Mouse (Mus musculus) intestine, embryonic 15.5 days (tissue): ENCODE measurements at regions not wholly inside any gene's neighbourhood (a gene's known extent, or its start where the extent isn't known, plus 50 kb on each side); places are given as distances from the start of the nearest gene placed in this dataset.

Experiments
- ATAC-seq: fragments of 200-750 bp; cut with Nextera tagmentation; 2 replicates; pipeline ENCODE4 v1.8.0; 2017; ENCODE audit warnings: moderate TSS enrichment, moderate library complexity
- H3K27ac ChIP-seq: fragments of 300-500 bp; sonication (generic); 2 replicates; pipeline ENCODE4 v1.5.1; 2015; ENCODE audit warnings: mild to moderate bottlenecking, inconsistent platforms
- H3K27me3 ChIP-seq: fragments of 300-500 bp; sonication (generic); replicated peaks from 2 replicates; pipeline ENCODE4 v1.6.1; 2015; ENCODE audit warnings: inconsistent platforms
- H3K36me3 ChIP-seq: fragments of 300-500 bp; sonication (generic); 2 replicates; pipeline ENCODE4 v1.6.1; 2015; ENCODE audit warnings: inconsistent platforms
- H3K4me1 ChIP-seq: fragments of 300-500 bp; sonication (generic); replicated peaks from 2 replicates; pipeline ENCODE4 v1.6.1; 2015; ENCODE audit warnings: inconsistent platforms
- H3K4me2 ChIP-seq: fragments of 300-500 bp; sonication (generic); replicated peaks from 2 replicates; pipeline ENCODE4 v1.6.1; 2015; ENCODE audit warnings: mild to moderate bottlenecking, inconsistent platforms
- H3K4me3 ChIP-seq: fragments of 300-500 bp; sonication (generic); replicated peaks from 2 replicates; pipeline ENCODE4 v1.5.1; 2015; ENCODE audit warnings: inconsistent platforms
- H3K9ac ChIP-seq: fragments of 300-500 bp; sonication (generic); 2 replicates; pipeline ENCODE4 v1.6.1; 2015; ENCODE audit warnings: inconsistent platforms
- H3K9me3 ChIP-seq: fragments of 300-500 bp; sonication (generic); 2 replicates; pipeline ENCODE4 v1.6.1; 2016; ENCODE audit warnings: inconsistent platforms
- WGBS: fragments of 180-500 bp; shearing (Covaris S2); methylation state at CpG from one replicate; pipeline ENCODE4 v1.1.7; 2015; 5-methylcytosine and 5-hydroxymethylcytosine counted together

GRCm38 (mm10) chrX:14592793-14593192 lies 381.8 kb downstream of the H2al1n start:
- H3K36me3 ChIP-seq = no peaks in the 10 kb centered on the region
- no peak overlapping the region for H3K4me2 ChIP-seq
- ATAC-seq = no peak
- H3K9ac ChIP-seq = no peak overlapping the region
- no peak overlapping the region for H3K4me3 ChIP-seq
- no peaks in the 10 kb centered on the region for H3K27me3 ChIP-seq
- no peaks in the 10 kb centered on the region for H3K9me3 ChIP-seq
- H3K4me1 ChIP-seq = no peaks in the 10 kb centered on the region
- H3K27ac ChIP-seq = no peak overlapping the region
- 70% methylated on average over 1 of the region's 1 CpGs for WGBS

GRCm38 (mm10) chrX:14596799-14597198 lies 385.9 kb downstream of the H2al1n start:
- H3K4me2 ChIP-seq = no peak overlapping the region
- H3K27ac ChIP-seq = no peak overlapping the region
- ATAC-seq = no peak

DNA sequence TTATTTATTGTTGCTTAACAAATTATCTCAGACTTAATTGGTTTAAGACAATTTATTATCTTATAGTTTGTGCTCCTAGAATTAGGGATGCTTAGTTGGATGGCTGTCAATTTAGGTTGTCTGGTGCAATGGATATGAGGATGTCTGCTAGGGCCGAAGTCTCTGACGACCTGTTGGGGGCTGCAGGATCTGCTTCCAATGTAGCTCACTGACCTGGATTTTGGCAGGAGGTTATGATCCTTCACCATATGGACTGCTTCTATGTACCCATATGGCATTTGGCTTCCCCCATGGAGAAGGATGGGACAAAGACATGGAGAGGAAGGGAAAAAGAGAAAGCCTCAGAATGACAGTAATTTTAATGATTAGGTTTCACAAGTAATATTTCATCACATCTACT lies 391.0 kb downstream of the H2al1n start:
- H3K4me1 ChIP-seq = no peaks in the 10 kb centered on the region
- H3K4me2 ChIP-seq = no peak overlapping the region
- H3K9me3 ChIP-seq = no peaks in the 10 kb centered on the region
- no peak for ATAC-seq
- no peak overlapping the region for H3K4me3 ChIP-seq
- no peaks in the 10 kb centered on the region for H3K27me3 ChIP-seq
- H3K9ac ChIP-seq = no peak overlapping the region
- no peaks in the 10 kb centered on the region for H3K36me3 ChIP-seq
- H3K27ac ChIP-seq = no peak overlapping the region
- WGBS = 88% methylated on average over 2 of the region's 2 CpGs

More at GRCm38 (mm10) chrX:14596799-14597198, 385.9 kb downstream of the H2al1n start:
- H3K4me3 ChIP-seq = no peak overlapping the region
- no peaks in the 10 kb centered on the region for H3K9me3 ChIP-seq
- H3K36me3 ChIP-seq = no peaks in the 10 kb centered on the region
- no peaks in the 10 kb centered on the region for H3K27me3 ChIP-seq
- no peak overlapping the region for H3K9ac ChIP-seq
- no peaks in the 10 kb centered on the region for H3K4me1 ChIP-seq

GRCm38 (mm10) chrX:14609196-14609595 lies 398.2 kb downstream of the H2al1n start:
- Histone ChIP-seq H3K27ac (no peak overlapping the region), H3K9me3 (no peaks in the 10 kb centered on the region), H3K4me3 (no peak overlapping the region), H3K4me1 (no peaks in the 10 kb centered on the region), H3K9ac (no peak overlapping the region), H3K27me3 (no peaks in the 10 kb centered on the region), H3K4me2 (no peak overlapping the region), H3K36me3 (no peaks in the 10 kb centered on the region)
- no peak for ATAC-seq
- 87% methylated on average over 1 of the region's 1 CpGs for WGBS

DNA sequence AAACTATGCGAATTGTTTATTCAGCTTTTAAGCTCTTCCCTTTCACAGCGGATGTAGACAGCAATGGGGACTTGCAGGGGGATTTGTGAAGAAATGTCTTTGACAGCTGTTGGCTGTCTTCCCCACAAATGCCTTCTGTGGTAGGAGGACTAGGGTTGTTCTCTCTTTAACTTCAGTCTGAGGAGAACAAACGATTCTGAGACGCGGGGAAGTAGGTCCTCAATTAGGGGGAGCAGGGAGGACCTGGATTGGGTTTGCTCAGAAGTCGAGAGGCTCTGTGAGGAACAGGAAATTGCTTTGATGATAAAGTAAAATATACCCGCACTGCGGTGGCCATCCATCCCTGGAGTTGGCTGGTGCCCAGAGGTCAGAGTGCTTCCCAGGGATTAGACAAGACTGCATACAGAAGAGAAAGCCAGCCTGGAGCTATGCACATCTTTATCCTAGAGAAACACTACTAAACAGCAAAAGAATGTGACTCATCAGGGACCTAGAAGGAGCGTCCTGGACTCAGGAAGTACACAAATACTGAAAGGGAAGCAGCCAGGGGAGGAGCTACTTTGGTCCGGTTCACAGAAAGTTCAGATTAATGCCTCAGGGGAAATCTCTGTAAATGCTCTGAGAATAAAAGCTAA lies 417.4 kb downstream of the H2al1n start:
- ATAC-seq = peak; percentile 81
- 30% methylated on average over 10 of the region's 10 CpGs for WGBS

GRCm38 (mm10) chrX:14639378-14639777 lies 428.4 kb downstream of the H2al1n start:
- Histone ChIP-seq H3K9me3 (no peaks in the 10 kb centered on the region), H3K4me1 (no peaks in the 10 kb centered on the region), H3K9ac (no peak overlapping the region), H3K27ac (no peak overlapping the region), H3K4me2 (no peak overlapping the region), H3K4me3 (no peak overlapping the region), H3K36me3 (no peaks in the 10 kb centered on the region), H3K27me3 (no peaks in the 10 kb centered on the region)
- ATAC-seq = no peak
- WGBS = 94% methylated on average over 3 of the region's 3 CpGs

More for the DNA sequence above, 417.4 kb downstream of the H2al1n start:
- Histone ChIP-seq H3K4me2 (no peak overlapping the region), H3K9me3 (no peaks in the 10 kb centered on the region), H3K4me1 (no peaks in the 10 kb centered on the region), H3K9ac (no peak overlapping the region), H3K4me3 (no peak overlapping the region), H3K27ac (peak overlapping the region; percentile 32; the same call in 1 of the 2 replicates), H3K36me3 (no peaks in the 10 kb centered on the region), H3K27me3 (no peaks in the 10 kb centered on the region)

- no peaks in the 10 kb centered on the region for H3K36me3 ChIP-seq
- H3K4me3 ChIP-seq = no peak overlapping the region
- no peak overlapping the region for H3K4me2 ChIP-seq
- no peaks in the 10 kb centered on the region for H3K9me3 ChIP-seq
- WGBS = 68% methylated on average over 3 of the region's 3 CpGs
- H3K27me3 ChIP-seq = no peaks in the 10 kb centered on the region
- H3K9ac ChIP-seq = no peak overlapping the region
- no peak for ATAC-seq
- no peaks in the 10 kb centered on the region for H3K4me1 ChIP-seq
- H3K27ac ChIP-seq = no peak overlapping the region
These were observed 453.9 kb downstream of the H2al1n start for GRCm38 (mm10) chrX:14664852-14665251.

DNA sequence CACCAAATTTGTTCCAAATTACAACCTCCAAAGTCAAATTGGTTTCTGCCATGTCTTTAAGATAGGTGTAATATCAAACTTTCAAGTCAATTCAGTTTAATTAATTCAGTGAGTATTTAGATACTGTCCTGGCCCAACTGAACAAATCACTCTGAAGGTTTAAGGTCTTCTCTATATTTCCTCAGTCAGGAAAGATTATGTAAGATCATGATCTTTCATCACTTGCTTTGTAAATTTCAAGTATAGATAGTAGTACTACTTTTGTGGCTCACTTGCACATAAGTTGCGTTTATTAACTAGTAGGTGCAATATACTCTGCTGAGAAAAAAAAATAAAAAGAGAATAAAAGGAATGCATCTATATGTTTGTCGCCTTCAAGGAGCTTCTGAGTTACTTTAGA lies 485.4 kb downstream of the H2al1n start:
- Histone ChIP-seq H3K27ac (no peak overlapping the region), H3K9me3 (no peaks in the 10 kb centered on the region), H3K4me3 (no peak overlapping the region), H3K9ac (no peak overlapping the region), H3K36me3 (no peaks in the 10 kb centered on the region), H3K27me3 (no peaks in the 10 kb centered on the region), H3K4me2 (no peak overlapping the region), H3K4me1 (no peaks in the 10 kb centered on the region)
- WGBS = 85% methylated on average over 2 of the region's 2 CpGs
- no peak for ATAC-seq

DNA sequence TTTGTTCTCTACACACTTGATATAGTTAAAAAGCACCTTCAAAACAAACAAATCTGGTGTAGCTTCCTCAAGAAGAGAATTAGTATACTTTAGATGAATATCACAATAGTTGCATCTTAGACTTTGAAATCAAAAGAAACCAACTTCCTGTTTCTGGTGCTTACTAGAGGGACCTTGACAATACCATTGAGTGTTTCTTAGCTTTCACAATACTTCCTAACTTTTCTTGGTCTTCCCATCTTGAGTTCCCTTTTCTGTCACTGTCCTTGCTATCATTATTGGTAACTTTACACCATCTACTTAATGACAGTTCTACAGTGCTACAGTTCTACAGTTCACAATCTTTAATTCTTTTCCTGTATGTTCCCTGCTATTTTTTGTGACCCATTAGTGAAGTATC lies 528.1 kb downstream of the H2al1n start:
- Histone ChIP-seq H3K27ac (no peak overlapping the region), H3K4me3 (no peak overlapping the region), H3K4me1 (no peaks in the 10 kb centered on the region), H3K36me3 (no peaks in the 10 kb centered on the region), H3K9ac (no peak overlapping the region), H3K9me3 (no peaks in the 10 kb centered on the region), H3K4me2 (no peak overlapping the region), H3K27me3 (no peaks in the 10 kb centered on the region)
- ATAC-seq = no peak
